Mouse (Mus musculus) forelimb bud, embryonic 11.5 days (tissue): Measurements from ENCODE around the gene Lif.

Experiments used
- DNase-seq: peaks from one replicate; pipeline ENCODE4 v3.0.0-alpha.2; 2012; ENCODE audit warnings: low read depth, low spot score

The Lif gene

GRCm38 (mm10) chr11:4231435-4231834, 25.9 kb upstream of the Lif start:
- DNase-seq: no peak

GRCm38 (mm10) chr11:4232644-4233043, 24.7 kb upstream of the Lif start:
- no peak for DNase-seq

GRCm38 (mm10) chr11:4235052-4235655, 22.2 kb upstream of the Lif start:
- DNase-seq: no peak

- DNase-seq: no peak
These were observed 21.5 kb upstream of the Lif start, which contains the start of gene Osm for GRCm38 (mm10) chr11:4235665-4236545. Gene Osm, plus strand, starts transcription at chr11:4236420.

- no peak for DNase-seq
These were observed 20.8 kb upstream of the Lif start for GRCm38 (mm10) chr11:4236546-4237067.

GRCm38 (mm10) chr11:4237389-4237912, 19.9 kb upstream of the Lif start:
- no peak for DNase-seq

GRCm38 (mm10) chr11:4238167-4238566, 19.2 kb upstream of the Lif start:
- DNase-seq: no peak

- DNase-seq: no peak
These were observed 17.7 kb upstream of the Lif start for GRCm38 (mm10) chr11:4239691-4240090.

- DNase-seq: no peak
These were observed 17.2 kb upstream of the Lif start for GRCm38 (mm10) chr11:4240151-4240550.

- DNase-seq: no peak
These were observed 16.2 kb upstream of the Lif start for GRCm38 (mm10) chr11:4241180-4241579.

- DNase-seq: no peak
These were observed 11.2 kb upstream of the Lif start for GRCm38 (mm10) chr11:4246126-4246525.

GRCm38 (mm10) chr11:4246623-4247022, 10.7 kb upstream of the Lif start:
- no peak for DNase-seq

- DNase-seq: no peak
These were observed 10.0 kb upstream of the Lif start for GRCm38 (mm10) chr11:4247201-4247959.

GRCm38 (mm10) chr11:4249151-4249550, 8.2 kb upstream of the Lif start:
- DNase-seq: no peak

GRCm38 (mm10) chr11:4250290-4250689, 7.1 kb upstream of the Lif start:
- DNase-seq: no peak

- DNase-seq: no peak
These were observed 6.0 kb upstream of the Lif start for GRCm38 (mm10) chr11:4251376-4251775.

GRCm38 (mm10) chr11:4252886-4253285, 4.5 kb upstream of the Lif start:
- DNase-seq: no peak

- no peak for DNase-seq
These were observed 399 bp downstream of the Lif start for GRCm38 (mm10) chr11:4257756-4258155.

GRCm38 (mm10) chr11:4258657-4259082, 1.3 kb downstream of the Lif start:
- DNase-seq: peak; percentile 84

- no peak for DNase-seq
These were observed 3.3 kb downstream of the Lif start for GRCm38 (mm10) chr11:4260463-4261187.

GRCm38 (mm10) chr11:4261188-4261494, 3.8 kb downstream of the Lif start:
- no peak for DNase-seq
